Mouse (Mus musculus) C2C12 (cell line): ENCODE measurements around the gene Nxph3. TPM values are rescaled to one million over a fixed set of nuclear protein-coding genes. Genes with fewer than 3 reads are reported as not detected.
A peak's percentile ranks its signal among the peaks of the same experiment; 100 is the strongest.

Experiments
- H3K27me3 ChIP-seq: one replicate; pipeline ENCODE4 v1.6.1; 2011; ENCODE audit not compliant: control insufficient read depth, insufficient read depth, insufficient read length
- H3K36me3 ChIP-seq: one replicate; pipeline ENCODE4 v1.6.1; 2011; ENCODE audit not compliant: control insufficient read depth, insufficient read depth
- H3K4me3 ChIP-seq: one replicate; pipeline ENCODE4 v1.5.1; 2011; ENCODE audit warnings: mild to moderate bottlenecking, control low read depth; ENCODE audit not compliant: poor library complexity, insufficient read depth, severe bottlenecking
- H3K79me2 ChIP-seq: one replicate; pipeline ENCODE4 v1.6.1; 2011; ENCODE audit not compliant: control insufficient read depth, insufficient read depth
- H3K79me3 ChIP-seq: one replicate; pipeline ENCODE4 v1.6.1; 2011; ENCODE audit warnings: low read depth, control low read depth
- H3ac ChIP-seq: one replicate; pipeline ENCODE3; 2011; ENCODE audit warnings: low read depth; ENCODE audit not compliant: control insufficient read depth, insufficient read length
- CEBPB ChIP-seq: IDR thresholded peaks from one replicate; pipeline ENCODE4 v1.6.1; 2011; ENCODE audit warnings: low read depth, mild to moderate bottlenecking, control low read depth, moderate library complexity
- CTCF ChIP-seq: IDR thresholded peaks from one replicate; pipeline ENCODE4 v1.5.1; 2011; ENCODE audit not compliant: control insufficient read depth, insufficient read depth, insufficient read length
- FOSL1 ChIP-seq: IDR thresholded peaks from one replicate; pipeline ENCODE4 v1.8.0; 2011; ENCODE audit warnings: mild to moderate bottlenecking, low read length; ENCODE audit not compliant: poor library complexity, insufficient read depth, severe bottlenecking
- MAX ChIP-seq: IDR thresholded peaks from one replicate; pipeline ENCODE4 v1.6.1; 2011; ENCODE audit warnings: mild to moderate bottlenecking, control low read depth
- MYOD1 ChIP-seq: IDR thresholded peaks from one replicate; pipeline ENCODE4 v1.6.1; 2011; ENCODE audit warnings: low read depth; ENCODE audit not compliant: control insufficient read depth, insufficient read length
- MYOG ChIP-seq: IDR thresholded peaks from one replicate; pipeline ENCODE4 v1.6.1; 2011; ENCODE audit not compliant: control insufficient read depth, insufficient read length; ENCODE audit errors: extremely low read depth
- USF1 ChIP-seq: IDR thresholded peaks from one replicate; pipeline ENCODE4 v1.6.1; 2011; ENCODE audit warnings: low read depth, mild to moderate bottlenecking, control low read depth, moderate library complexity
- polyA plus RNA-seq: library from polyadenylated mRNA; unstranded; fragments of >200 nt; fragmentation: generic; extraction: Trizol; gene quantifications from one replicate; pipeline ENCODE4 v1.2.1, GENCODE M21; 2012; ENCODE audit warnings: missing spikeins

Gene Nxph3
- polyA plus RNA-seq, 1 experiment = 1.2 TPM

- TF ChIP-seq MYOG = no peak
- peak; percentile 82 for TF ChIP-seq CTCF
- no peak for TF ChIP-seq MYOD1
- Histone ChIP-seq H3K27me3 (peaks cover 17% of the 10 kb centered on the region), H3K79me3 (no peaks in the 10 kb centered on the region), H3K36me3 (no peaks in the 10 kb centered on the region), H3K4me3 (no peak overlapping the region), H3K79me2 (no peaks in the 10 kb centered on the region), H3ac (no peak overlapping the region)
Measured at GRCm38 (mm10) chr11:95521563-95521962, 7.2 kb upstream of the Nxph3 start.

GRCm38 (mm10) chr11:95520456-95521072 lies 6.2 kb upstream of the Nxph3 start:
- Histone ChIP-seq H3K79me2 (no peaks in the 10 kb centered on the region), H3K36me3 (no peaks in the 10 kb centered on the region), H3K79me3 (no peaks in the 10 kb centered on the region), H3K4me3 (no peak overlapping the region), H3K27me3 (peaks cover 11% of the 10 kb centered on the region), H3ac (no peak overlapping the region)
- TF ChIP-seq FOSL1 (no peak), MYOD1 (no peak), MAX (no peak), CTCF (peak; percentile 91), USF1 (no peak), CEBPB (no peak)

DNA sequence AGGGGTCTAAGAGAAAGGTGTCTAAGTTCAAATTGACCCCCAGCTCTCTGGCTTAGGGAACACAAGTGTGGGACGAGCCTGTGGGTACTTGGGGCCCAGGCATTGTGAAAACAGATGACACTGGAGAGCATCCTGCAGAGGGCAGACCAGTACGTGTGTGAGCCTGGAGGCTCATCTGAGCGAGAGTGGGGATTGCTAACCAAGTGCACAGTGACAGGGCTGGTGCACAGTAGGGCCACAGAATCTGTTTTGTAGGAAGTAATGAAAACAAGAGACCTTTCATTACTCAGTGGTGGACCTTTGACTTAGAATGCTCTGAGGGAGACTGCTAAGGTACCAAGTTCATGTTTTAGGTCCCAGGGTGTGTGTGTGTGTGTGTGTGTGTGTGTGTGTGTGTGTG lies 5.6 kb upstream of the Nxph3 start:
- H3K79me2 ChIP-seq = no peaks in the 10 kb centered on the region
- peaks cover 7% of the 10 kb centered on the region for H3K27me3 ChIP-seq
- TF ChIP-seq MAX = no peak
- no peak for TF ChIP-seq CTCF
- TF ChIP-seq CEBPB = no peak
- no peak for TF ChIP-seq MYOD1
- TF ChIP-seq MYOG = no peak
- TF ChIP-seq FOSL1 = no peak
- no peak for TF ChIP-seq USF1
- no peaks in the 10 kb centered on the region for H3K79me3 ChIP-seq
- no peaks in the 10 kb centered on the region for H3K36me3 ChIP-seq
- H3K4me3 ChIP-seq = no peak overlapping the region
- H3ac ChIP-seq = no peak overlapping the region

GRCm38 (mm10) chr11:95519299-95519698 lies 4.9 kb upstream of the Nxph3 start:
- Histone ChIP-seq H3K27me3 (peaks cover 2% of the 10 kb centered on the region), H3K79me2 (no peaks in the 10 kb centered on the region), H3ac (no peak overlapping the region), H3K4me3 (no peak overlapping the region), H3K36me3 (no peaks in the 10 kb centered on the region), H3K79me3 (no peaks in the 10 kb centered on the region)
- TF ChIP-seq MYOD1 = no peak
- no peak for TF ChIP-seq CEBPB
- no peak for TF ChIP-seq MYOG
- no peak for TF ChIP-seq FOSL1
- no peak for TF ChIP-seq CTCF
- no peak for TF ChIP-seq USF1
- TF ChIP-seq MAX = no peak

- TF ChIP-seq USF1 (no peak), FOSL1 (no peak), CTCF (no peak), MYOG (no peak), MAX (no peak), MYOD1 (no peak), CEBPB (no peak)
- no peak overlapping the region for H3ac ChIP-seq
- H3K4me3 ChIP-seq = no peak overlapping the region
- no peaks in the 10 kb centered on the region for H3K36me3 ChIP-seq
- no peaks in the 10 kb centered on the region for H3K79me2 ChIP-seq
- H3K79me3 ChIP-seq = no peaks in the 10 kb centered on the region
- no peaks in the 10 kb centered on the region for H3K27me3 ChIP-seq
Measured at GRCm38 (mm10) chr11:95517162-95517561, 2.8 kb upstream of the Nxph3 start.

DNA sequence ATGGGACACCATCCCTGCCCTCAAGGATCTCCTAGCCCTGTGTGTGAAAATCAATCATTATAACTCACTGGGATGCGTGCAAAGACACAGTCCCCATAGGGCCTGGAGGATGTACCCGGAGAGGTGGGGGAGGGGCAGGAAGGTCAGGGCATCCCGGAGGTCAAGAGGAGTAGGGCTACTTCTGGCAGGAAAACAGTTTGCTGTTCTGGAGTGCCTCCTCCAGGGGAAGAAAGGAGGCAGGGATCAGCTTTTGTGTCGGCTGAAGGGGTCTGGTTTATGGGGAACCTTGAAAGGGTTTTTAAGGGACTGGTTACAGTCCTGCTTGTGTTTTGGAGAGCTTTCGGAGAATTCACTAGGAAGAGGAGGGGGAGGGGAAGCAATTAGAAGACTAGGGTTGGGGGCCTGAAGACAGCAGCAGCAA lies 2.1 kb upstream of the Nxph3 start:
- H3ac ChIP-seq = no peak overlapping the region
- H3K4me3 ChIP-seq = no peak overlapping the region
- no peaks in the 10 kb centered on the region for H3K79me3 ChIP-seq
- H3K36me3 ChIP-seq = no peaks in the 10 kb centered on the region
- no peaks in the 10 kb centered on the region for H3K27me3 ChIP-seq
- H3K79me2 ChIP-seq = no peaks in the 10 kb centered on the region
- no peak for TF ChIP-seq FOSL1
- no peak for TF ChIP-seq CEBPB
- no peak for TF ChIP-seq CTCF
- TF ChIP-seq MAX = no peak
- no peak for TF ChIP-seq USF1
